In the genomic region with DNA sequence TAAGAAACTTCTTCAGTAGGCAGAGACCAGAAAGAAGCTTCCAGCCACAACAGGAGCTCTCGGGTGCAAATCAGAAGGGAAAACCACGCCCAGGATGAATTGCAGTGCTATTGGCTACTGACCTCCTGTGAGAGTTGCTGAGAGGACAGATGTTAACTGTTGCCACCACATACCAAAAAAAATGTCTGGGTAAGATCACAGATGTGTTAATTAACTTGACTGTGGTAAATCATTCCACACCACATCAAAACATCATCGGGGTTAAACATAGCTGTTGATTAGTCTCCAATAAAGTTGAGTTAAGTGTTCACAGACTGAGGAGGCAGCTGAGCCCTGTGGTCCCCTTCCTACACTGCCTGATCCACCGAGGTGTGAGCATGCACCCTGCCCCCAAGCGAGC, we compare ENCODE assay signal across 29 mouse cellular contexts.
DNase-seq lines count a peak whose midpoint lies in the region; ATAC-seq and TF ChIP-seq lines count a peak whose summit lies in the region.
"Had no signal": no experiment of that assay in that cellular context is flagged by ENCODE, and none has a peak within 500 bp of the region (broad histone marks: within the 10 kb centered on the region; RNA-seq: fewer than 3 reads in every experiment).

No protein-coding gene starts in this region.

- 7% methylated on average over 5 of the region's 5 CpGs for WGBS in kidney, adult 2 months
- WGBS in lung, embryonic 15.5 days = 12% methylated on average over 5 of the region's 5 CpGs

- TF ChIP-seq CTCF in kidney, adult 2 months (conservative IDR thresholded peaks at IDR 0.05; ENCODE audit: insufficient read depth, insufficient read length, low read depth, low read length) = no peak

- H3K27ac ChIP-seq in kidney, adult 2 months (ENCODE audit: insufficient read depth, low read depth, low read length) = no peak overlapping the region
- H3K27ac ChIP-seq in lung, embryonic 15.5 days = no peak overlapping the region
- H3K27ac ChIP-seq: forebrain, embryonic 12.5 days; hindbrain, embryonic 10.5 days; hindbrain, embryonic 15.5 days; liver, embryonic 14.5 days; midbrain, embryonic 15.5 days; neural tube, embryonic 15.5 days; stomach, embryonic 15.5 days had no signal

- TF ChIP-seq POLR2A in kidney, adult 2 months (IDR thresholded peaks at IDR 0.05; ENCODE audit: low read depth, low read length) = no peak

- DNase-seq in kidney, adult 2 months = peak; percentile 12
- DNase-seq in kidney, postnatal 14 days = no peak
- no peak for DNase-seq in lung, adult 18-20 months
- peak; percentile 54 for DNase-seq in R1 (ENCODE audit: low read depth, low spot score)
- peak; percentile 17 for DNase-seq in lung, postnatal 25 days (ENCODE audit: low spot score)
- no peak for DNase-seq in right cerebral cortex, postnatal 10 days (ENCODE audit: low spot score in 2 of 2)
- no peak for DNase-seq in heart, adult 9 months (ENCODE audit: low spot score in 2 of 2)
- DNase-seq: adrenal gland, adult 8-10 months; cerebellum, adult 2 months; cerebellum, postnatal 25 days; forebrain, postnatal 0 days; gastrocnemius, postnatal 10 days; heart, postnatal 14 days; kidney, adult 18-20 months; kidney, postnatal 25 days; liver; retina, postnatal 1 day; right cerebral cortex, postnatal 25 days; thymus, postnatal 14 days had no signal

- H3K27me3 ChIP-seq in kidney, adult 2 months (replicated peaks; ENCODE audit: control insufficient read depth, insufficient read depth, low read length) = no peaks in the 10 kb centered on the region
- no peaks in the 10 kb centered on the region for H3K27me3 ChIP-seq in lung, embryonic 15.5 days
- H3K27me3 ChIP-seq: forebrain, embryonic 12.5 days; hindbrain, embryonic 15.5 days; midbrain, embryonic 15.5 days; neural tube, embryonic 15.5 days; stomach, embryonic 15.5 days had no signal

- no peak overlapping the region for H3K4me3 ChIP-seq in kidney, adult 2 months (ENCODE audit: insufficient read depth, low read depth, low read length)
- no peak overlapping the region for H3K4me3 ChIP-seq in lung, embryonic 15.5 days
- H3K4me3 ChIP-seq: erythroblast, embryonic 14.5 days; forebrain, embryonic 12.5 days; hindbrain, embryonic 10.5 days; hindbrain, embryonic 15.5 days; midbrain, embryonic 15.5 days; neural tube, embryonic 15.5 days; stomach, embryonic 15.5 days had no signal

- ATAC-seq in lung, embryonic 15.5 days (ENCODE audit: borderline replicate concordance, extremely low read depth, low FRiP score, low TSS enrichment) = peak; percentile 60; the same call in 1 of the 2 replicates
- ATAC-seq: activated CD4-positive, CD25-positive, alpha-beta regulatory T cell, adult 4 months; forebrain, postnatal 0 days; midbrain, embryonic 15.5 days had no signal

- H3K4me2 ChIP-seq in lung, embryonic 15.5 days = peak overlapping the region; percentile 21; the same call in 1 of the 2 replicates
- H3K4me2 ChIP-seq: forebrain, embryonic 12.5 days; hindbrain, embryonic 15.5 days; midbrain, embryonic 15.5 days; neural tube, embryonic 15.5 days; stomach, embryonic 15.5 days had no signal

- H3K9ac ChIP-seq in lung, embryonic 15.5 days = no peak overlapping the region
- H3K9ac ChIP-seq: forebrain, embryonic 12.5 days; forebrain, postnatal 0 days; hindbrain, embryonic 15.5 days; liver, embryonic 14.5 days; midbrain, embryonic 15.5 days; neural tube, embryonic 15.5 days; stomach, embryonic 15.5 days had no signal

- no peaks in the 10 kb centered on the region for H3K4me1 ChIP-seq in kidney, adult 2 months (ENCODE audit: control insufficient read depth, insufficient read depth, low read length)
- peaks cover 4% of the 10 kb centered on the region; the same call in 1 of the 2 replicates for H3K4me1 ChIP-seq in lung, embryonic 15.5 days
- H3K4me1 ChIP-seq: hindbrain, embryonic 15.5 days; midbrain, embryonic 15.5 days; stomach, embryonic 15.5 days had no signal

- no peaks in the 10 kb centered on the region for H3K36me3 ChIP-seq in kidney, adult 2 months (ENCODE audit: control insufficient read depth, insufficient read depth, low read length)
- H3K36me3 ChIP-seq in lung, embryonic 15.5 days = no peaks in the 10 kb centered on the region
- H3K36me3 ChIP-seq: forebrain, embryonic 12.5 days; hindbrain, embryonic 10.5 days; hindbrain, embryonic 15.5 days; midbrain, embryonic 15.5 days; neural tube, embryonic 15.5 days; stomach, embryonic 15.5 days had no signal

- no peaks in the 10 kb centered on the region for H3K9me3 ChIP-seq in lung, embryonic 15.5 days
- H3K9me3 ChIP-seq: forebrain, embryonic 12.5 days; hindbrain, embryonic 10.5 days; hindbrain, embryonic 15.5 days; midbrain, embryonic 15.5 days; neural tube, embryonic 15.5 days; stomach, embryonic 15.5 days had no signal

Comparison
In these comparisons a context has a peak if more than half of its experiments do, and no peak if none do; other contexts are left out.
1. DNase-seq: peak in kidney, adult 2 months (single experiment), R1 (single experiment) and lung, postnatal 25 days (single experiment); none in kidney, postnatal 14 days (single experiment), lung, adult 18-20 months (0 of 2), right cerebral cortex, postnatal 10 days (0 of 2) and heart, adult 9 months (0 of 2).